Mouse (Mus musculus) ovary, adult 18-20 months (tissue): Measurements from ENCODE around the gene Evi5.

Source experiments
- DNase-seq: peaks from one replicate; pipeline ENCODE4 v3.0.0; 2022; ENCODE audit warnings: low spot score, mixed read lengths

Evi5 gene

DNA sequence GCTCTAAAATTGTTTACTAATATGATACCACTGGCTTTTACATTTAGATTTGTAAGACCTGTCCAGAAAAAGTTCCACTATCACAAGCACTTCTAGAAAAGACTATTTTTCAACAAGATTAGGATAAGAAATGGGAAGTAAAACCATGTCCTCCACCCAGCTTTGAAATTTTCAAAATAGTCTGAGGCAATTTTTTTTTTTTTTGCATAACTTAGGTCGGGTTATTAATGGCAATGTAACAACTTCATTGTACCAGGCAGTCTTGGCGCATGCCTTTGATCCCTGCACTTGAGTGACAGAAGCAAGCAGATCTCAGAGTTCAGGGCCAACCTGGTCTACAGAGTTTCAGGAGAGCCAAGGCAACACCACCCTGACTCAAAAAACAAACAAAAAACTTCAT is 5.2 kb downstream of the Evi5 start:
- no peak for DNase-seq

DNA sequence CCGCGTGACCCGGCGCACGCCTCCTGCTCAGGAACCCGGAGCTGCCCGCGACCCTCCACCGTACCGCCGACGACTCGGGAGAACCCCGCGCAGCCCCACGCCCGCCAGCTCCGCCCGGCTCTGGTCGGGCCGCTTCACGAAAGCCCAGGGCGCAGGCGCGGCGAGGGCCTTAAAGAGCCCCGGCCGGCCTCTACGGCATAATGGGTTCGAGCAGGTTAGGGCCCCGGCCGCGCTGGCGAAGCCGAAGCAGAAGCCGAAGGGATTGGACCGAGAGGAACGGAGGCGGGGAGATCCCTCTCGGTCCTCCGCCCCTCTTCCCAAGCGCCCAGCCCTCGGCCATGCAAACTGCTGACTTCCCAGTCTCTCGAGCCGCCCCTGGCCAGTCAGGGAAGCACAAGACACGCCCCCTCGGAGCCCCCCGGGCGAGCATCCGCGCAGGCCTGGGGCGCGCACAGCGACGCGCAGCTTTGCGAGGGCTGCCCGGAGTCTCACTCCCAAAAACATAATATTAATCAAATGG is 5.9 kb downstream of the Evi5 start:
- DNase-seq, result peak; percentile 95

DNA sequence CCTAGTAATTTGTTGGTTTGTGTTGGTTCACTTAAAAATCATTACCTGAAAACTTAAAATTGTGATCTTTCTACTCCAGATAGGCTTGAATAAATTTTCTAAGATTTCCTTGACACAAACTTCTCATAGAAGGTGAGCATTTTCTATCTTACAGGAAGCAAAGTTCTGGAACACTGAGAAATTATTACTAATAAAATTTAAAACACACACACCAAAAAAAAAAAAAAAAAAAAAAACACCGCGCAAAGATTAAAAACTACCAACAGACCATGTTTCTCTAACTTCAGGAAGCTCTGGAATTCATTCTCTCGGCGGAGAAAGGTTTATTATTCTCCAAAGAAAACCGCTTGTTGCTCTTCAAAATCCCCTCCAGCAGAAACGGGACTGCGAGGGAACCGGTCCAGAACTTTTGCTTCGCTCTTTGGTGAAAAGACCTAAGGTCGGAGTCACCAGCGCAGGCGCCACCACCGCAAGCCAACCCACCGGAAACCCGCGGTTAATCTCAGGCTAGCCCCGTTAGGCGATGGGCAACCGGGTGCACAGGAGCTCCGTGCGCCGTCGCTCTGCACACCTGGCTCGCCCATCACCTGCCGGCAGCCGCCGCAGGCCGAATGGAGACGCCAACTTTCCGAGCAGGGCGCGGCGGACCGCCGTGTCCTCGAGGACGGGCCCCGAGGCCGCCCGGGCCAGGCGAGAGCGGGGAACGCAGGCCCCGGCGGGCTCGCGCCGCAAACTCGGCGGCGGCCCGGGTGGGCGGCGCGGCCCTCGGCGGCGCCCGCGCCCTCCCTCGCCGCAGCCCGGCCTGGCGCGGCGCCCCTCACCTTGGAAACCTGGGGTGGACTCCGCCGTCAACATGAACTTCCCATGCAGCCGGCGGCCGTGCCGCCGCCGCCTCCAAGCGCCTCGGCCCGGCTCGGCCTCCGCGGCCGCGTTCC is 6.7 kb downstream of the Evi5 start:
- DNase-seq, result peak; percentile 41

DNA sequence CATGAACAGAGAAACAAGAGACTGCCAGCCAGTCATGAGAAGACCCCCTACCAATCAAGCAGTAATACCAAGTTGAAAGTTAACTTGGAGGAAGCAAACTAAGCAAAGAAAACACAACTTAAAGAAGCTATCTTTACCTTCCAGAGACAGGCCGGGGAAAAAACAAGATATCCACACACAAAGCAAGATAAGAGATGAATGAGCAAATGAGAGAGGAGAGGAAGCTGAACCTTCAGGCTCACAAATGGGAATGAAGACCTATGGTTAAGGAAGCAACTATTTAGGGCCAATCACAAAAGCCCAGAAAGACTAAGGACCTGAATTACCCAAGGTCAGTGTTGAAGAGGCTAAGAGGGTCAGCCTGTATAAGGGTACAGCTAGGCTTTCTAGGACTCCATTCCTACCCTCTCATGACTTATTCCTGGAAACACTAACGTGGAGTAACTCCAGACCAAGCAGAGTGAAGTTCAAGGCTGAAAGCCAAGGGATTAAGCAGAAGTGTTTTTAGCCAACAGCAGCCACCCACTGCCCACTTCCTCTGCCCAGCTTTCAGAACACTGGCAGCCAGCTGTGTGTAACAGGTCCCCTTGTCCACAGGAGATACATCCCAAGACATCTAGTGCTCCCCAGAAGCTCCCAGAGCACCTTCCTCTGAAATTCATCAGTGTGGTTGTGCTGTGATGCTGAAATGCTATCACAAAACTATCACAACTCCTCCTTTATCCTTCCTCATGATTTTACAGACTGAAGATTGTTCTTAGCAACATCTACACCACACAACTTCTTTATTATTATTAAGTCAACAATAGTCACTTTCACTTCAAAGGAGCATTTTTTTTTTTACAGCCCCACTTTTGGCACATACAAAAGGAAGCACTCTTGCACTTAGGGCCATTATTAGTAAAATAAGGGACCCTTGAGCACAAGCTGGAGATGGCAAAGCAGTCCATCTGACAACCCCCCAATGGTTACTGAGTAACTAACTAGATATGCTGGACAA is 8.5 kb downstream of the Evi5 start:
- DNase-seq, result peak; percentile 3

DNA sequence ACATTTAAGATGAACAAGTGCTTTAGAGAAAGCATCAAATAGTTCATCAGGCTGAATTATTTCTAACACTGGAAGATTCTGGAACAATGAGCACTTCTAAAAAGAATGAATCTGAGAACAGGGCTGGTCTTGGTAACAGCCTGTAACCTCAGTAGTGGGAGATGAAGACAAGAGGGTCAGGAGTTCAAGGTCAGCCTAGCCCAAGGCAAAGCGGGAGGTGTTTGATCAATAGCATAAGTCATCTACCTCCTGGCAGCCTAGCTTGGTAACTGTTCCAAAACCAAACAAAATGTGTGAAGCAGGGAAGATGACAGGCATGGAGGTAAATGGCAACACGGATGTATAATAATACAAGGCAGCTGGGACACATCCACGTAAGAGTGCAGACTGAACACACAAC is 10.9 kb downstream of the Evi5 start:
- DNase-seq, result no peak

DNA sequence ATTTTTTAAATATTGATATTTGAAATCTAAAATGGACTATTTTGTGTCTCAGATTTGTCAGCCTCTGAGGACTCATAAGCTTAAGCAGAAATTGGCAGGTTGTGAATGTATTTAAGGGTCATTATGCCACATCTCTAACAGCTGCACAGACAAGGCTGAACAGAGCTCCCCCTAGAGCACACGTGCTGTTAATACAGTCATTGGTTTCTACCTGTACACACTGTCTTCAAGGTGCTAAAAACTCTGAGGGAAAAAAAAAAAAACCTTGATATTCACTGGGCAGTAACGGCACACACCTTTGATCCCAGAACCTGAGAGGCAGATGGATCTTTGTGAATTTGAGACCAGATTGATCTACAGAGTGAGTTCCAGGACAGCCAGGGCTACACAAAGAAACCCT is 15.9 kb downstream of the Evi5 start:
- DNase-seq, result no peak

DNA sequence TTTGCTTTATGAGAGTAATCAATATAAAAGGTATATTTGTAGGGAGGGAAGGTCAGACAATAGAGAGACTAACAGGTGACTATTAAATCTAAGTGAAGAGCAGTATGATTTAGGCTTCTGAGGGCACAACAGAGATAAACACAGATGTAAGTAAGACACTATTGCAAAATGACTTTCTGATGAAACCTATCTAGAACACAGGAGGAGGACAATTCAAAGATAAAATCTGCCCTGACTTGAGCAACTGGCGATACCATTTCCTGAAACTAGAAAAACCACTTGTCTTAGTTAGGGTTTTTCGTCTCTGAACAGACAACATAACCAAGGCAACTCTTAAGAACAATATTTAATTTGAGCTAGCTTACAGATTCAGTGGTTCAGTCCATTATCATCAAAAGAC is 19.4 kb downstream of the Evi5 start:
- DNase-seq, result no peak

DNA sequence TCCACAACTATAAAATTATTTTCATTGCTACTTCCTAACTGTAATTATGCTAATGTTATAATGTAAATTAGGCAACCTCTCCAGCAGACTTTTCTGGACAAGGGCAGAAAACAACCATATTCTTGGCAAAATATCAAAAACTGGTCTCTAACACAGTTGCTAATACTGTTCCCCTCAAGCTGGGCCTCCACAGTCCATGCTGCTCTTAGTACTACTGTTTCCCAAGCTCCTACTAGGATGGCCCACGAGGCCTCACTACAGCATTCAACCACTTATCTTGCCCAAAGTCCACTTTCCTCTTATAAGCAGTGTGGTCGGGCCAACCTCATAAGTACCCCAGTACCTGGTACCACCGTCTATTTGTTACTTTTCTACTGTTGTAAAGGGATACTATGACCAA is 20.4 kb downstream of the Evi5 start:
- no peak for DNase-seq

DNA sequence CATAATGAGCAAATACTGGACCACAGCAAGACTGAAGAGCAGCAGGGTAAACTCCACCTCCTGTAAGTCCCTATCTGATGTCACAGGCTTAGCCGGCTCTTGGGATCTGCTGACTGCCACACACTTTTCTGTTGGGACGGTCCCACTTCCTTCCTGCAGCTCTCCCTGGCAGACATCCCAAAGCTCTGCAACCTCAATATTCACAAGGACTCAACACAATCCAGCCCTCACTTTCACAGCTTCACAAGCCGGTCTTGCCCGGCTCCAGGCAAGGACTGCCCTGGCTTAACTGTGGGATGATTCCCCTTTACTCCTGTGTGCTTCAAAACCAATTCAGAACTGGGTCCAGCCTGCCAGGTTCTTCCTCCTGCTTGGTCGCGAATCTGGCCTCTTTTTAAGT is 21.1 kb downstream of the Evi5 start:
- no peak for DNase-seq

DNA sequence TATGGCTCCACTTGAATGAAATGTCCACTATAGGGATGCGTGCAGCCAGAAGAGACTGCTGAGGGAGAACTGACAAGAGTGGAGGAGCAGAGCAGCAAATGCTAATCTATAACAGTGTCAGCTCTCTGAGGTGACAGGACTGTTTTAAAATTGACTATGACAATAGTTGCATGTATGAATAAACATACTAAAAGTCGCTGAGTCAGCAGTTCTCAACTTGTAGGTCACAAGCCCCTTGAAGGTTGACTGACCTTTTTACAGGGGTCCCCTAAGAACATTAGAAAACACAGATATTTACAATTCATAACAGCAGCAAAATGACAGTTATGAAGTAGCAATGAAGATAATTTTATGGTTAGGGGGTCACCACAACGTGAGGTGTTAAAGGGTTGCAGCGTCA is 25.9 kb downstream of the Evi5 start:
- DNase-seq, result no peak

DNA sequence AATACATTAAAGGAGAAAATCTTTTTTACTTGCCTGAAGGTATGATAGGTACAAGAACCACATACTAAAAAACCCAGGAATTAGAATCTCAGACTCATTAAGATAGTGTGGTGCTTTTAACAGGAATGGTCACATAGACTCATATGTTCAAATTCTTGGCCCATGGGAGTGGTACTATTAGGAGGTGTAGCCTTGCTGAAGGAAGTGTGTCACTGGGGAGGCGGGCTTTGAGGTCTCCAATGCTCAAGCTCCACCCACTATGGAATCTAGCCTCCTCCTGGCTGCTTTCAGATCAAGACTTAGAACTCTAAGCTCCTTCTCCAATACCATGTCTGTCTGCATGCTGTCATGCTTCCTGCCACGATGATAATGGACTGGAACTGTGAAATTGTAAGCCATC is 27.1 kb downstream of the Evi5 start:
- no peak for DNase-seq

DNA sequence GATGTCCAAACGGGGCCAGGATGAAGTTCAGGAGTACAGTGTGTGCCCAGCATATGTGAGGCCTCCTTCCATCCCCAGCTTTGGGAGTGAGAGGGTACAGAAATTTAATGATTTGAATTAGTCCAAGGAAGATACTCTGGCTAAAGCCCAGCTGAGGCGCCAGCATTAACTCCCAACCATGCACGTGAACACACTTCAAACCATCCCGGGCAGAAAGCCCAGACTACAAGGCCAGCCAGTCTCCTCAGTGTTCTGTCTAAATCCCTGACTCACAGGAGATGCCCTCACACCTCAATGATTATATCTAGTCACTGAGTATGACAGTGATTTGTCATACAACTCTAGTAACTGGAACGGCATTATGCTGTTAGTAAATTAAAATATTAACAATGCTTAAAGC is 27.6 kb downstream of the Evi5 start:
- peak; percentile 66 for DNase-seq

DNA sequence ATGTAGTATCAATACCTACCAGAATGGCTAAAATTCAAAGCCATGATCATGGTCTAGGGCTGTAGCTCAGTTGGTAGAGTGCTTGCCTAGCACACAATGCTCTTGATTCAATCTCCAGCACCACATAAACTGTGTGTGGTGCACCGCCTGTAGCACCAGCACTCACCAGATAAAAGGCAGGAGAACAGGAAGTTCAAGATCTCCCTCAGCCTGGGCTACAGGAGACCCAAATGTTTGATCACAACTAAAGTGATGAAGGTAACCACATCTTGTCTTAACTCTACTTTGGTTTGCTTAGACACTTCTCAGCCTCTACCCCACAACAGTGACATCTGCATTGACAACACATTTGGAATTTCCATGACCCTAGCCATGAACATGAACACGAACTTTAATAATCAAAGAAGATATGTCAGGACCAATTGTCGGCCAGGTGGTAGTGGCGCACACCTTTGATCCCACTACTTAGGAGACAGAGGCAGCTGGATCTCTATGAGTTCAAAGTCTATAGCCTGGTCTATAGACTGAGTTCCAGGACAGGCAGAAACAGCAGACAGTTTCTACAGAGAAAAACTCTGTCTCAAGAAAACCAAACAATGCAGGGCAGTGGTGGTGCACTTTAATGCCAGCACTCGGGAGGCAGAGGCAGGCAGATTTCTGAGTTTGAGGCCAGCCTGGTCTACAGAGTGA is 34.2 kb downstream of the Evi5 start:
- DNase-seq, result no peak

DNA sequence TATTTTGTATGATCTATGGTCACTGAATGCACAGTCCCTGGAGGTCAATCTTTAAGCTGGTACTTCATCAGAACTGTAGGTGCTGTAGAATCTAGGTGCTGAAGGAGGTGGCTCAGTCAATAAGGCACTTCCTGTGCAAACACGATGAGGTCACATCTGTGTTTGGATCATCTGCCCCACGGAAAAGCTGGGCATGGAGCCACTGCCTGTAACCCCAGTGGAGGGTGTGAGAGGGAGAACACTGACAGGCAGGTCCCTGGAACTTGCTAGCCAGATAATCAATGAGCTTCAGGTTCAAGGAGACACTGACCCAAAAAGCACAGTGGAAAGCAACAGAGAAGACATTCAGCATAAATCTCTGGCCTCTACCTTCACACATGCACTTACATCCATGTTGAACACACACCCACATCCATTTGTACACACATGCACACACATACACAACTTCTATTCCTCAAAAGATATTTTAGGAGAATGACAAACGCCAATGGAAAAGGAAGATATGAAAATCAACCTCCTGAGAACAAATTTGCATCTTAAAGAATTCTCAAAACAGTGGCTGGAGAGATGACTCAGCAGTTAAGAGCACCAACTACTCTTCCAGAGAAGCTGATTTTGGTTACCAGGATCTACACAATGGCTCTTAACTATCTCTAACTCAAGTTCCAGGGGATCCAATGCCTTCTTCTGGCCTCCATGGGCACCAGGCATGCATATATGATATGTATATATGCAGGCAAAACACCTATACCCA is 35.8 kb downstream of the Evi5 start:
- DNase-seq, result no peak

DNA sequence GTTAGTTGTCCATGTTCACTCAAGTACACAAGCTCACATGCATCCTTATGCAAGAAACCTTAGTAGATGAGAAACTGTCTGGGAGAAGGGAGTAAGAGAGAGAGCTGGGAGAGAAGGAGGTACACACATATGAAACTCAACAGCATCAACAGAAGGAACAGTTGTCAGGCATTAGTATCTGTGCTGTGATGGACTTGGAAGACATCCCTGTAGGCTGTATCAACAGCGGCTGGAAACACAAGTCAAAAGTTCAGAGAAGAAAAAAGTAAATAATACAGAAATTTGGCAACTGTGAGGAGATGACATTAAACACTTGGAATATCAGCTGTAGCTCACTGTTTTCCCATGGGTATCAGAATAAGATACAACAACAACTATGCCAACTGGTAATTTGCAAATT is 40.6 kb downstream of the Evi5 start:
- DNase-seq, result no peak

DNA sequence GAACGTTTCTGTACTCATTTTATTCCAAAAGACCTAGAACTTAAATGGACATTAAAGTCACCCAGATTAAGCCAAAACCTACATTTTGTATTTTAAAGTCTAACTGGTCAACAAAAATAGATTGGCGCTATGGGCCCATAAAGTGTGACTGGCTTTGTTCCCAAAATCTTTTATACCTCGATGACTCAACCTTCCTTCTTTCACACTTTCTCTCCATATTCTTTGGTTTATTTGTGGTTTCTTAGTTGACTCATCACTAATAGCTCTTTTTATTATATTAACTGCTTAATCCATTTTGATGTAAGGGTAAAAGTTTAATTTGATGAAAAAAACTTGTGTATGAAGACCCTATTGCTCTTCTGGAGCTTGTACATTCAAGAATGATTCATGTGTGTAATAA is 43.6 kb downstream of the Evi5 start:
- no peak for DNase-seq

DNA sequence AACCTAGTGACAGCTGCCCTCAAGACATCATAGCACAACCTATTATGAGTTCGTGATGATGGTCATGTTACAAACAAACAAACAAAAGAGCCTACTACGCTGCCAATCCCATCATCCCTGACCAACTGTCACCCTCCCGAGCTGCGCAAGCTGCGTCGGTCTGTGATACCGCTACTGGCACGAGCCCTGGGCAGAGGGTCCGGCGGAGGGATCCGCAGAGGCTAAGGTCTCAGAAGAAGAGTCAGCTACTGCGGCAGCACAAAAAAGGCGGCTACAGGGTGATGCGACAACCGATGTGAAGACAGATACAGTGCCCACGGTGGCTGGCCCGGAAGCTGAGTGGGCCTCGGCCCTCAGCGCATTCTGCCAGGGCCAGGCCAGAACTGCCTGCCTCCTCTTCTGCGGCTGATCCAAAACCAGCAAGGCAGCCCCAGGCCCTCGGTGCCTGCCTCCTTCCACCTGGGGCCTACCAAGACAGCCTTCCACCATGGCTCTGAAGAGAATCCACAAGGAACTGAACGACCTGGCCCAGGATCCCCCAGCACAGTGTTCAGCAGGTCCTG is 44.8 kb downstream of the Evi5 start, which contains the start of gene Ube2d2b:
Ube2d2b (plus strand) TSS at position 102 of the 563 bp plus-strand sequence.
- no peak for DNase-seq

DNA sequence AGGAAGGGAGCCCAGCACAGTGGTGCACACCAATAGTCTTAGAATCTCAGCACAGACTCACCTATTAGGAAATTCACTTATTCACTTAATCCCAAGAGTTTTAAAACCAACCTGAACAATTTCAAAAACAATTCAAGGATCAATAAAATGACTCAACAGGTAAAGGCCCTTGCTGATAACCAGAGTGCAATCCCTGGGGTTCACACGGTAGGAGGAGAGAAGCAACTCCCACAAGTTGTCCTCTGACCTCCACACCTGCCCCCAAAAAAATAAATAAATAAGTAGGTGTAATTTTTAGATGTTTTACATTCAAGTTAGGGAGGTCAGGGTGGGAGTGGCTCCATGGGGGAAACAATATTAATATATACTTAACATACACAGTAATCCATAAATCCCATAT is 52.4 kb downstream of the Evi5 start:
- no peak for DNase-seq

DNA sequence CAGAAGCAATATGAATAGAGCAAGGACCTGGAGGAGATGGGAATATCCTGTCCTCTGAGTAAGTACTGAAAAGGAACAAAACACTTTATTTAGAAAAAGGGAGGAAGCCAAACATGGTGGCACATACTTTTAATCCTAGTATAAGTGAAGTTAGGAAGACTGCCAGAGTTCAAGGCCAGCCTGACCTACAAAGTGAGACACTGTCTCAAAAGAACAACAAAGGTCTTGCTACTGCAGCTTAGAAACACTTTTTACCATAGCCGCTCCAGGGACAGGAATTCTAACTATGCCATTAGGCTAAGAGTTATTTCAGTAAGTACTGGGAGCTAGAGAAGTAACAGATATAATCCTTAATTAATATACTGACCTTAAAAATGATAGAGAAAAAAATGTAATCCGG is 60.3 kb downstream of the Evi5 start:
- DNase-seq, result no peak

DNA sequence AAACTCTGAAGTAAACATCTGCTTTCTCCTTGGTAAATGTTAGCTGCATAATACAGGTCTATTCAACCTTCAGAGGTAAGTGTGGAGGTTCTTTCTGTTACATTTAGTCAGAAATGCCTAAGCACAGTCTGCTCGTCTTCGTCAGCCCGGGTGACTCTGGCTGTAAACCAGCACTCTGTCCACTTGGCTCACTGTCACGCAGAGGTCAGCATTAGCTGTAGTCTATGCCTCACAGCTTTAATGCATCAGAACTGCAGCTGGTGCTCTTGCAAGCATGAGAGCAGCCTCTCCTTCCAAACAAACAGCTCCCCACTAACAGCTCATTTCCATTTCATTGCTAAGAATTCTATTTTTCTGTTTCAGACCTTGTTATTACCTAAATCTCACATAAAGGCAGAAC is 67.4 kb downstream of the Evi5 start:
- no peak for DNase-seq

DNA sequence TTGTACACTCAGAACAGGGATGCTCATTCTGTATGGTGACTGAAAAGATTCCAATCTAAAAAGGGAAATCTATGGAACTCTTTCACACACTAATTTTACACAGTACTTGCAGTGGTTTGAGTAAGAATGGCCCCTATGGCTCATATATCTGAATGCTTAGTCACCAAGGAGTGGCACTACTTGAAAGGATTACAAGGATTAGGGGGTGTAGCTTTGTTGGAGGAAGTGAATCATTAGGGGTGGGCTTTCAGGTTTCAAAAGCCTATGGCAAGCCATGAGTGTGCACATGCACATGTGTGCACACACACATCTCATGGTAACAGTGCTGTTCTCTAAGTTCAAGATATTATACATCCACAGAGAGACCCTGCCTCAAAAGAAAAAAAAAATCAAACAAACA is 72.3 kb downstream of the Evi5 start:
- DNase-seq, result no peak
